Mouse (Mus musculus) duodenum, adult 2 months (tissue): ENCODE results near the gene 3110082J24Rik. TPM values are rescaled to one million over a fixed set of nuclear protein-coding genes. Genes with fewer than 3 reads are reported as not detected.

Source experiments
- polyA plus RNA-seq: library from polyadenylated mRNA; depleted of rRNA; stranded (reverse); fragments of >200 nt; gene quantifications from 2 replicates; pipeline ENCODE4 v1.2.3, GENCODE M21; 2012; ENCODE audit warnings: low replicate concordance; rRNA removed

3110082J24Rik gene
- not detected in 2 replicates for polyA plus RNA-seq

DNA sequence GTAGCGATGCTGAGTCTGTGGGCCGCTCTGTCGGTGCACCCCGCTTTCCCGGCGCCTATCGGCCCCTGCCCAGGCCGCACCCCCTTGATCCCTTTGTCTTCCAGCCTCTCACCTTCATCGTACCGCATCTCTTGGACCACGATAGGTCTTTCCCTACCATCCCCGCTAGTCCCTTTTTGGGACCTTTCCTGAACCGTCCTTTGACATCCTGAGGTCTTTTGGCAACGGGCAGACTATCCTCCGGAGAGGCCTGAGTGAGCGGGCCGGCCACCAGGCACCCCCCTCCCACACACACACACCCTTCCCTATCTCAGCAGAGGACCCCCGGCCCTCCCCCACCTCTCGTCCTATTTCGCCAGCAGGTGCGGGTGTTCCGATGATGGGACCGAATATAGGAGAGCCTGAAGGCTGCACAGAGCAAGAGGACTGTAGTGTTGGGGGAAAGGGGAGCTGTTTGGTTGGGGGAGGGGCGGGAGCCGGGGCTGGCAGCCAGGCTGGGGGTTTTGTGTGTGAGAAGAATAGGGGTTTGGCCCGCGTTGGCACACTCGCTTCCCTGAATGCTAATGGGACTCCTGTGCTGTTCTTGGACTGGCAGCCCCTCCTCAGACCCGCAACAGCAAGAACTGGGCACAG lies at the start of gene 3110082J24Rik:
3110082J24Rik (minus strand) TSS at position 419 of the 633 bp plus-strand sequence.

DNA sequence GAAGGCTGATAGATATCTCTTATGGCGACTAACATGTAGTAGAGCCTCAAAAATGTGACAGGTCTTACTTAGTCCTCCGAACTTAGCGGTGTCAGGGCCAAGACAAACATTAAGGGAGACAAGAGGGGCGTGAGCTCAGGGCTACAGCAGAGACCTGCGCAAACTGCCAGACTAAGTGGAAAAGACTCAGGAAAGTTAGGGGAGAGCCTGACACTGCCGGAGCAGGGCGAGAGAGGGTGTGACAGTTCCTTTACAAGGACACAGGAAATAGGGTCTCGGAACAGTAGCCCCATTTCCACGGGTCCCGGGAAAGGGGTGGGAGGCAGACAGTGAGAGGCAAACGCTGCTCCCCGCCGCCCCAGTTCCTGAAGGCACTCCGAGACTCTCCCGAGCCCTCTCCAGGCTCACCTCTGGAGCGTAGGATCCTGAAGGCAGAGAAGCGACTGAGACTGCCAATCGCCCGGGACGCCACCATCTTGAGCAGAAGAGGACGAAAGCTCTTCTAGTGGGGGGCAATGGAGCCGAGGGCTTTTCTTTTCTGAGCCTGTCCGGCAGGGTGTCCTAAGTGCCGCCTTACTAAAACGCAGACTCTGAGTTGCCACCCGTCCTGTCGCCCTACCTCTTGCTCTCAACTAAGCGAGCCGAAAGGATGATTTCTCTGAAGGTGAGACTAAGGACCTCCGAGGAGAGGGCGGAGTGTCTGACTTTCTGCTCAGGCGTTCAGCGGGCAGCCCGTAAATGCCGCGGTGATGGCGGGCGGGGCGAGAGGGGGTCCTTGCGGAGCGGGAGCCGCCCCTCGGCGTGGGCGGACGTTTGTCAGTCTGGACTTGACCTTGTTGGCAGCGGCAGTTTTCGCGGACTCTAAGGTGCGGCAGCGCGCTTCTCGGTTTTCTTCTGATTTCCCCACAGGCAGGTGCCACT lies 48.8 kb upstream of the 3110082J24Rik start, which contains the start of the genes Hadha and Hadhb:
Hadha (minus strand) TSS at position 689 of the 921 bp plus-strand sequence.
Hadhb (plus strand) TSS at position 775 of the 921 bp plus-strand sequence.

DNA sequence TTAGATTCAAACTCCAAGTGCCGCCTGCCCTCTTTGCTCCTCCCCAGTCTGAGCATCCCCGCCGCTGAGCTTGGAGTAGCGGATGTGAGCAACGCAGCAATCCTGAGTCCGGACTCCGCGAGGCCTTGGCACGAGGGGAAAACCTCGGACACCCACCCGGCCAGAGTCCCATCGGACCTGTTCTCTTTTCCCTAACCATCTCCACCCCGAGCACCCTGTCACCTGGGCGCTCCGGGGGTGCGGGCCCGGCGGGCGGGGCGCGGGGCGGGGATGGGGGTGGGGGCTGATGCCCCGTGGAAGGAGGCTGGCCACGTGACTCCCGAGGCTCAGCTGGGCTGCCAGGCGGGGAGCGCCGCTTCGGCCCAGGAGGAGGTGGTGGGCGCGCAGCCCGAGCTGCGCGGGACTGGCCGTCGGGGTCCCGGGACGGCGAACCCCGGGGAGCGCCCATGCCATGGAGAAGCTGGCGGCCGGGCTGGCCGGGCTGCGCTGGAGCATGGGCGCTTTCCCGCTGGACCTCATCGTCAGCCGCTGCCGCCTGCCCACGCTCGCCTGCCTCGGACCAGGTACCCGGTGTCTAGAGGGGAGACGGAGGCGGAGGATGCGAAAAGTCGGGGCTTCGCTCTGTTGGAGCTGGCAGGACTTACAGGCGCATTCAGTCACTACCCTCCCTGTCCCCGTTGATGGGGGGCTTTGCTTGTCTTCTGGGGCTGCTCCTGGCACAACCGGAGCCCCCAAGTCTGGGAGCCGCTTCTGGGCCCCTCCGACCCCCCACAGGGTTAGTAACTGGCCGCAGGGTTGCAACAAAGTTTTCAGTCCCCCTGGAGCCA lies 832 bp downstream of the 3110082J24Rik start, which contains the start of gene Garem2:
Garem2 (plus strand) TSS at position 321 of the 827 bp plus-strand sequence.

DNA sequence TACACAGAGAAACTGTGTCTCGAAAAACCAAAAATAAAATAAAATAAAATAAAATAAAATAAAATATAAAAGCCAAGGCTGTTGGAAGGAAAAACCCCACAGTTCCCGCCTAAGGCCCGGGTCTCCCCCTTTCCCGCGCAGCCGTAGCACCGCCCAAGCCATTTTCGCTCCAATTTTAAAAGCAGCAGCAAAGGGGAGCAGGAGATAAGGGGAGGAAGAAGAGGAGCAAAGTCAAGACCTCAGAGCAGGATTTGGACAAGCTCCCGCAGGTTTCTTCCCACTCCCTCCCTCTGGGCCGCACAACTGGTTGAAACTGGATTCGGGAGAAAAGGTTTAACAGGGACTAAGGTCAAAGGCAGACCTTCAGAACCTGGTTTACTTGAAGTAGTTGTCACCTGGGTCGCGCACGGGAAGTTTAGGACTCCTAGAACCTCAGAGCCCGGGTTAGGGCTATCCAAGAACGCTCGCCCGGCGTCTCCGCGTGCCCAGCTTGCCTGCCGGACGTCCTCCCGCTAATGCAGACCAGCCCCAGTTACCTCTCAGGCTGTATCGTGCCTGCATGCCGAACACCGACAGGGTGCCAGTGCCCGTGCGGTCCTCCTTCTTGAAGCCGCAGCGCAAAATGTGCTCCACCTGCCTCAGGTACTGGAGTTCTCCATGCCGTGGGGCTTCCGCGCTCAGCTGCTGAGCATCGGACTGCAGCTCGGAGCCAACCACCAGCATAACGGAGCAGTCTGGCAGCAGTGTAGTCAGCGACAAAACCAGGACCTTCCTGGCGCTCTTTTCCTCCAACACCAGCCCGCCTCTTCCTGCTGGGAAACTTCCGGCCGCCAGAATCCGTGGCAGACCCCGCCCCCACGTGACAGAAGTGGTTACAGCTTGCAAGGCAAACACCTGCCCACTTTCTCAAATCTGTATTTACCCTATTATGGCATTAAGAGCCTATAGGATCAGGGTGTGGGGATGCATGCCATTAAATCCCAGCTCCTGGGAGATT lies 32.8 kb downstream of the 3110082J24Rik start, which contains the start of gene Tyms:
Tyms (minus strand) TSS at position 793 of the 997 bp plus-strand sequence.

Other genes with a start within 250 kb of the 3110082J24Rik start
- gene Il6, start 93.0 kb downstream of the 3110082J24Rik start, polyA plus RNA-seq: not detected in 2 replicates
- gene Tyms, start 32.5 kb downstream of the 3110082J24Rik start, polyA plus RNA-seq: 17.6 and 41.6 TPM in 2 replicates
- gene Garem2, start 925 bp downstream of the 3110082J24Rik start, polyA plus RNA-seq: 0.05 and 0.07 TPM in 2 replicates
- 58.5 and 59.0 TPM in 2 replicates for gene Hadha, start 49.1 kb upstream of the 3110082J24Rik start, polyA plus RNA-seq
- 31.3 and 46.6 TPM in 2 replicates for gene Hadhb, start 49.2 kb upstream of the 3110082J24Rik start, polyA plus RNA-seq
- not detected in 2 replicates for gene Adgrf3, start 99.6 kb upstream of the 3110082J24Rik start, polyA plus RNA-seq
- 35.4 and 57.1 TPM in 2 replicates for gene Selenoi, start 126.5 kb upstream of the 3110082J24Rik start, polyA plus RNA-seq
- gene Drc1, start 175.3 kb upstream of the 3110082J24Rik start, polyA plus RNA-seq: 0.12 and 0.14 TPM in 2 replicates